Mouse (Mus musculus) heart, adult 2 months (tissue): ENCODE results near the gene Fndc3b. TPM values are rescaled to one million over a fixed set of nuclear protein-coding genes. Genes with fewer than 3 reads are reported as not detected.

Experiments used
- DNase-seq, 2 experiments: peaks; one replicate each; pipeline ENCODE4 v3.0.0; 2021
- H3K27ac ChIP-seq: fragments of 200-600 bp; 2 replicates; pipeline ENCODE4 v1.8.1; 2022
- H3K27me3 ChIP-seq: fragments of 200-500 bp; 2 replicates; pipeline ENCODE4 v1.6.1; 2012; ENCODE audit warnings: mild to moderate bottlenecking, low read length, inconsistent platforms, mixed read lengths; ENCODE audit not compliant: control insufficient read depth, insufficient read depth
- H3K36me3 ChIP-seq: fragments of 200-500 bp; 2 replicates; pipeline ENCODE4 v1.6.1; 2012; ENCODE audit warnings: low read length, inconsistent platforms; ENCODE audit not compliant: control insufficient read depth, insufficient read depth
- H3K4me1 ChIP-seq: fragments of 200-500 bp; 2 replicates; pipeline ENCODE4 v1.6.1; 2011; ENCODE audit warnings: low read length; ENCODE audit not compliant: control insufficient read depth, insufficient read depth
- H3K4me3 ChIP-seq: fragments of 200-600 bp; 2 replicates; pipeline ENCODE4 v1.8.1; 2022
- H3K79me2 ChIP-seq: fragments of 200-500 bp; replicated peaks from 2 replicates; pipeline ENCODE4 v1.6.1; 2012; ENCODE audit warnings: mild to moderate bottlenecking, inconsistent platforms, low read length, moderate library complexity, mixed read lengths; ENCODE audit not compliant: control insufficient read depth, insufficient read depth
- H3K9ac ChIP-seq: fragments of 200-500 bp; 2 replicates; pipeline ENCODE4 v1.6.1; 2012; ENCODE audit warnings: low read depth, mild to moderate bottlenecking, control low read depth, inconsistent platforms, low read length, mixed read lengths
- CTCF ChIP-seq: fragments of 200-600 bp; IDR thresholded peaks from 2 replicates; pipeline ENCODE4 v1.8.1; 2022; ENCODE audit warnings: antibody characterized with exemption, mild to moderate bottlenecking, moderate library complexity
- EP300 ChIP-seq: fragments of 200-500 bp; IDR thresholded peaks from 2 replicates; pipeline ENCODE4 v1.6.1; 2011; ENCODE audit warnings: low read depth, low read length, control low read depth; ENCODE audit not compliant: insufficient read depth
- POLR2A ChIP-seq: fragments of 200-500 bp; IDR thresholded peaks from 2 replicates; pipeline ENCODE4 v1.6.1; 2011; ENCODE audit warnings: mild to moderate bottlenecking, low read depth, low read length, control low read depth; ENCODE audit not compliant: insufficient read depth
- WGBS: fragments of 180-500 bp; shearing (Covaris S2); methylation state at CpG from one replicate; pipeline ENCODE4 v1.1.7; 2018; 5-methylcytosine and 5-hydroxymethylcytosine counted together
- intact Hi-C: fragments of 180-260 bp; cut with DNase I; formaldehyde crosslinking; loops from one replicate; pipeline ENCODE4 v1.15.1; 2025
- polyA plus RNA-seq: library from polyadenylated mRNA; depleted of rRNA; stranded (reverse); fragments of >200 nt; gene quantifications from 2 replicates; pipeline ENCODE4 v1.2.3, GENCODE M21; 2012
- total RNA-seq, 2 experiments: library from RNA; stranded (reverse); gene quantifications; 2 replicates each; pipeline ENCODE4 v1.2.3; 2021

Gene Fndc3b
- total and polyA plus RNA-seq, 3 experiments: 15.3 to 57.4 (median 52.1) TPM

DNA sequence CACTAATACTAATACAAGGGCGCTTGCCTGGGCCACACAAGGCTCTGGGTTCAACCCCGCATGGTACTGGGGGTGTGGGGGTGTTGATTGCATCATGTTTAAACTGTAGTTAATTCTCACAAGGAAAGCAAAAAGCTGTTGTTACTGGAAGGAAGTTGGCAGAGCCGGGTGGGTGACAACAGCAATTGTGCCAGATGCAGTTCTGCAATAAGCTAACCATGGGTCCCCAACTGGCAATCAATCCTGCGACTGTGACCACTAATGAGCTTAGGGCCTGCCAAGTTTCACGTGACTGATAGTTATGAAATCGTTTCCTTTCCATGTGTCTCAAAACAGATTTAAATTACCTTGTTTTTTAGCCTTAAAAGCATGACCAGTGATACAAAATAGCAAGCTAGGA lies 33.5 kb downstream of the Fndc3b start:
- 41% methylated on average over 6 of the region's 6 CpGs for WGBS
- H3K4me1 ChIP-seq: peaks cover 12% of the 10 kb centered on the region

GRCm38 (mm10) chr3:27673660-27674059 lies 37.4 kb downstream of the Fndc3b start:
- no peak overlapping the region for H3K9ac ChIP-seq
- peaks cover 6% of the 10 kb centered on the region for H3K36me3 ChIP-seq
- H3K27me3 ChIP-seq: no peaks in the 10 kb centered on the region
- WGBS: 44% methylated on average over 7 of the region's 7 CpGs
- peaks cover 27% of the 10 kb centered on the region for H3K4me1 ChIP-seq
- no peak for DNase-seq
- TF ChIP-seq EP300 (no peak), CTCF (no peak), POLR2A (no peak)
- no peak overlapping the region for H3K4me3 ChIP-seq
- peaks cover 12% of the 10 kb centered on the region for H3K79me2 ChIP-seq
- H3K27ac ChIP-seq: no peak overlapping the region
- intact Hi-C loops: no loop called here

More for the DNA sequence above, 33.5 kb downstream of the Fndc3b start:
- H3K9ac ChIP-seq: no peak overlapping the region
- TF ChIP-seq POLR2A: no peak
- no peak for TF ChIP-seq CTCF
- TF ChIP-seq EP300: no peak
- H3K27me3 ChIP-seq: no peaks in the 10 kb centered on the region
- H3K79me2 ChIP-seq: peaks cover 3% of the 10 kb centered on the region
- peak in 1 of 2 experiments; percentile 43 for DNase-seq
- no peak overlapping the region for H3K4me3 ChIP-seq
- peaks cover 6% of the 10 kb centered on the region for H3K36me3 ChIP-seq
- intact Hi-C loops: no loop called here
- no peak overlapping the region for H3K27ac ChIP-seq

- peaks cover 14% of the 10 kb centered on the region for H3K79me2 ChIP-seq
- no peak for TF ChIP-seq CTCF
- peak; percentile 61 for TF ChIP-seq EP300
- no peak for TF ChIP-seq POLR2A
- no peak for DNase-seq
- H3K27me3 ChIP-seq: no peaks in the 10 kb centered on the region
- WGBS: 38% methylated on average over 12 of the region's 12 CpGs
- intact Hi-C loops: no loop called here
- no peak overlapping the region for H3K4me3 ChIP-seq
- H3K9ac ChIP-seq: no peak overlapping the region
- H3K36me3 ChIP-seq: peaks cover 6% of the 10 kb centered on the region
- H3K4me1 ChIP-seq: peaks cover 31% of the 10 kb centered on the region
- peak overlapping the region; percentile 67 for H3K27ac ChIP-seq
Observed at GRCm38 (mm10) chr3:27670416-27670815, 40.7 kb downstream of the Fndc3b start.

DNA sequence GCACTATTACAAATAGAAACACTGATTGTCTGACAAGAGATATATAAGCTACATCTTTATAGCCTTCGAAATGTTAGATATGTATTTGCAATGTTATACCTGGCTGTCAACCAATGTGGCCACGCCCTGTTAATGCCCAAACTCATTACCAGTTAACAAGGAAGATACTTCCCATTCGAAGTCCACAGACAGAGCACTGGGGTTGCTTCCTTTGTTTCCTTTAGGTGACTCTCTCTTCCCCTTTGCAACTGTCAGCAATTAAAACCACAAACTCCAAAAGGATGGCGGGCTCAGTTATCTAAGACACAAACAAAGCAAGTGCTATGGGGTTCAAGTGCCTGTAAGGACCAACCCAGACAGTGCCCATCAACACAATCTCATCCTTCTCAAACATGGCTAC lies 43.8 kb downstream of the Fndc3b start:
- 71% methylated on average over 4 of the region's 4 CpGs for WGBS
- intact Hi-C loops: no loop called here
- DNase-seq: no peak
- peaks cover 37% of the 10 kb centered on the region for H3K4me1 ChIP-seq
- peaks cover 23% of the 10 kb centered on the region for H3K36me3 ChIP-seq
- no peak overlapping the region for H3K4me3 ChIP-seq
- no peak overlapping the region for H3K9ac ChIP-seq
- peaks cover 21% of the 10 kb centered on the region for H3K79me2 ChIP-seq
- H3K27me3 ChIP-seq: no peaks in the 10 kb centered on the region
- TF ChIP-seq CTCF (no peak), POLR2A (no peak), EP300 (no peak)
- no peak overlapping the region for H3K27ac ChIP-seq

- H3K9ac ChIP-seq: no peak overlapping the region
- peaks cover 29% of the 10 kb centered on the region for H3K4me1 ChIP-seq
- no peak overlapping the region for H3K4me3 ChIP-seq
- peak overlapping the region; percentile 32; the same call in 1 of the 2 replicates for H3K27ac ChIP-seq
- peaks cover 17% of the 10 kb centered on the region for H3K79me2 ChIP-seq
- 13% methylated on average over 1 of the region's 1 CpGs for WGBS
- H3K27me3 ChIP-seq: no peaks in the 10 kb centered on the region
- intact Hi-C loops: no loop called here
- peaks cover 23% of the 10 kb centered on the region for H3K36me3 ChIP-seq
- no peak for DNase-seq
- TF ChIP-seq CTCF: peak; percentile 43
- no peak for TF ChIP-seq POLR2A
- TF ChIP-seq EP300: no peak
Observed at GRCm38 (mm10) chr3:27665338-27665737, 45.8 kb downstream of the Fndc3b start.

DNA sequence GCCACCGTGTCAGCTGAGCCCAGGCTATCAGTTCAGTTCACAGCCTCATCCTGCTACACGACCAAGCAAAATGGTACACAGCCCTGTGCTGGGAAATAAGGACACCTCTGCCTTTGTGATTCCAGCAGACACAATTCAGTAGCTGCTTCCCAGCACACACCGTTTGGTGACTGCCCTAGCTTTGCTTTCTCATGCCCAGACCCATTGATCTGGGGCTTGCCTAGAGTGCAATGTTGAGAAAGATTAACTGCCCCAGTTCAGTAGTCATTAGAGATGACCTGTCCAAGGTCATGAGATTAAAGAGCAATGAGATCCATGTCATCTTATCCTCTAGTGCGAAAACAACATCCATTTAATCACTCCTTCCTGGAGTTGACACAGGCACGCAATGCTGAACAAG lies 47.9 kb downstream of the Fndc3b start:
- Histone ChIP-seq H3K79me2 (peaks cover 16% of the 10 kb centered on the region), H3K27me3 (no peaks in the 10 kb centered on the region), H3K36me3 (peaks cover 19% of the 10 kb centered on the region), H3K9ac (no peak overlapping the region), H3K27ac (peak overlapping the region; percentile 10), H3K4me3 (no peak overlapping the region), H3K4me1 (peaks cover 25% of the 10 kb centered on the region)
- DNase-seq: no peak
- intact Hi-C loops: loop anchor here (5.0 kb wide), 1 partner anchor 44 kb away; no protein-coding TSS in a partner anchor
- WGBS: 49% methylated on average over 5 of the region's 5 CpGs
- TF ChIP-seq POLR2A (no peak), CTCF (no peak), EP300 (no peak)
